8 mouse cellular contexts compared by ENCODE assay signal in genomic region chrX:162158743-162159636, GRCm38 (mm10). TPM values are rescaled to one million over a fixed set of nuclear protein-coding genes. Genes with fewer than 3 reads are reported as not detected.
DNase-seq lines count a peak whose midpoint lies in the region; ATAC-seq lines count a peak whose summit lies in the region.

No protein-coding gene starts in this region.

- H3K9ac ChIP-seq in heart, embryonic 12.5 days, result peak overlapping the region; percentile 72
- peak overlapping the region; percentile 72 for H3K9ac ChIP-seq in lung, embryonic 16.5 days (ENCODE audit: low read length)

- DNase-seq in lung, adult 18-20 months, result peak; percentile 3 to 4
- no peak for DNase-seq in lung, postnatal 25 days (ENCODE audit: low spot score)
- DNase-seq in embryo, embryonic 10 days (ENCODE audit: low spot score), result peak; percentile 62
- peak; percentile 57 for DNase-seq in kidney, postnatal 10 days
- DNase-seq in retina, embryonic 14.5 days (ENCODE audit: low spot score), result peak; percentile 38
- DNase-seq in c-Kit-positive CD71-positive TER-119-positive erythroid progenitor cells, embryonic 14.5 days (ENCODE audit: low spot score), result no peak

- 19% methylated on average over 70 of the region's 80 CpGs for WGBS in heart, embryonic 12.5 days
- 24% methylated on average over 54 of the region's 80 CpGs for WGBS in lung, embryonic 16.5 days

- H3K27ac ChIP-seq in heart, embryonic 12.5 days (ENCODE audit: poor library complexity, severe bottlenecking), result no peak overlapping the region
- H3K27ac ChIP-seq in lung, embryonic 16.5 days (ENCODE audit: low read length), result peak overlapping the region; percentile 12; the same call in 1 of the 2 replicates

- ATAC-seq in heart, embryonic 12.5 days (ENCODE audit: insufficient number of reproducible peaks, low FRiP score), result peak; percentile 46; the same call in 1 of the 2 replicates
- ATAC-seq in lung, embryonic 16.5 days (ENCODE audit: low read depth), result peak; percentile 31

- H3K9me3 ChIP-seq in heart, embryonic 12.5 days (replicated peaks), result no peaks in the 10 kb centered on the region; the same call in 1 of the 2 replicates
- no peaks in the 10 kb centered on the region for H3K9me3 ChIP-seq in lung, embryonic 16.5 days (ENCODE audit: control insufficient read depth, low read length)

- H3K4me3 ChIP-seq in heart, embryonic 12.5 days, result peak overlapping the region; percentile 66
- peak overlapping the region; percentile 63 for H3K4me3 ChIP-seq in lung, embryonic 16.5 days (ENCODE audit: low read length)

- no peaks in the 10 kb centered on the region for H3K36me3 ChIP-seq in heart, embryonic 12.5 days
- no peaks in the 10 kb centered on the region for H3K36me3 ChIP-seq in lung, embryonic 16.5 days (ENCODE audit: control insufficient read depth, insufficient read depth, low read length)

- peak overlapping the region; percentile 92 for H3K4me2 ChIP-seq in heart, embryonic 12.5 days
- H3K4me2 ChIP-seq in lung, embryonic 16.5 days (ENCODE audit: low read depth, low read length), result peak overlapping the region; percentile 83

- H3K27me3 ChIP-seq in heart, embryonic 12.5 days (replicated peaks), result peaks cover 31% of the 10 kb centered on the region
- peaks cover 3% of the 10 kb centered on the region for H3K27me3 ChIP-seq in lung, embryonic 16.5 days (ENCODE audit: control insufficient read depth, insufficient read depth, low read depth, low read length)

- H3K4me1 ChIP-seq in heart, embryonic 12.5 days (replicated peaks), result 0 out of 2 replicates have a peak, but pooled peaks cover 2% of the 10 kb centered on the region
- no peaks in the 10 kb centered on the region for H3K4me1 ChIP-seq in lung, embryonic 16.5 days (replicated peaks; ENCODE audit: control insufficient read depth, insufficient read depth, low read length)

RNA-seq across cellular contexts. Expression of gene Nhs, which starts 0.5 kb away (rescaled TPM):
- polyA plus RNA-seq in heart, embryonic 12.5 days (2016; fragmentation: Nextera tagmentation; extraction: Ambion mirVana), result 0.95 and 1.2 TPM in 2 replicates
- polyA plus RNA-seq in lung, embryonic 16.5 days (2015; fragmentation: Nextera tagmentation; extraction: Ambion mirVana), result 1.0 and 1.1 TPM in 2 replicates

Comparison
In these comparisons a context has a peak if more than half of its experiments do, and no peak if none do; other contexts are left out.
1. DNase-seq: peak in lung, adult 18-20 months (2 of 2), embryo, embryonic 10 days (single experiment), kidney, postnatal 10 days (single experiment) and retina, embryonic 14.5 days (single experiment); none in lung, postnatal 25 days (single experiment) and c-Kit-positive CD71-positive TER-119-positive erythroid progenitor cells, embryonic 14.5 days (single experiment).